Mouse (Mus musculus) heart, adult 2 months (tissue): ENCODE results near the gene Anxa4. TPM values are rescaled to one million over a fixed set of nuclear protein-coding genes. Genes with fewer than 3 reads are reported as not detected.

ENCODE experiments used
- DNase-seq, 2 experiments: peaks; one replicate each; pipeline ENCODE4 v3.0.0; 2021
- H3K27ac ChIP-seq: fragments of 200-600 bp; 2 replicates; pipeline ENCODE4 v1.8.1; 2022
- H3K27me3 ChIP-seq: fragments of 200-500 bp; 2 replicates; pipeline ENCODE4 v1.6.1; 2012; ENCODE audit warnings: mild to moderate bottlenecking, low read length, inconsistent platforms, mixed read lengths; ENCODE audit not compliant: control insufficient read depth, insufficient read depth
- H3K36me3 ChIP-seq: fragments of 200-500 bp; 2 replicates; pipeline ENCODE4 v1.6.1; 2012; ENCODE audit warnings: low read length, inconsistent platforms; ENCODE audit not compliant: control insufficient read depth, insufficient read depth
- H3K4me1 ChIP-seq: fragments of 200-500 bp; 2 replicates; pipeline ENCODE4 v1.6.1; 2011; ENCODE audit warnings: low read length; ENCODE audit not compliant: control insufficient read depth, insufficient read depth
- H3K4me3 ChIP-seq: fragments of 200-600 bp; 2 replicates; pipeline ENCODE4 v1.8.1; 2022
- H3K79me2 ChIP-seq: fragments of 200-500 bp; replicated peaks from 2 replicates; pipeline ENCODE4 v1.6.1; 2012; ENCODE audit warnings: mild to moderate bottlenecking, inconsistent platforms, low read length, moderate library complexity, mixed read lengths; ENCODE audit not compliant: control insufficient read depth, insufficient read depth
- H3K9ac ChIP-seq: fragments of 200-500 bp; 2 replicates; pipeline ENCODE4 v1.6.1; 2012; ENCODE audit warnings: low read depth, mild to moderate bottlenecking, control low read depth, inconsistent platforms, low read length, mixed read lengths
- CTCF ChIP-seq: fragments of 200-600 bp; IDR thresholded peaks from 2 replicates; pipeline ENCODE4 v1.8.1; 2022; ENCODE audit warnings: antibody characterized with exemption, mild to moderate bottlenecking, moderate library complexity
- EP300 ChIP-seq: fragments of 200-500 bp; IDR thresholded peaks from 2 replicates; pipeline ENCODE4 v1.6.1; 2011; ENCODE audit warnings: low read depth, low read length, control low read depth; ENCODE audit not compliant: insufficient read depth
- POLR2A ChIP-seq: fragments of 200-500 bp; IDR thresholded peaks from 2 replicates; pipeline ENCODE4 v1.6.1; 2011; ENCODE audit warnings: mild to moderate bottlenecking, low read depth, low read length, control low read depth; ENCODE audit not compliant: insufficient read depth
- WGBS: fragments of 180-500 bp; shearing (Covaris S2); methylation state at CpG from one replicate; pipeline ENCODE4 v1.1.7; 2018; 5-methylcytosine and 5-hydroxymethylcytosine counted together
- intact Hi-C: fragments of 180-260 bp; cut with DNase I; formaldehyde crosslinking; loops from one replicate; pipeline ENCODE4 v1.15.1; 2025
- polyA plus RNA-seq: library from polyadenylated mRNA; depleted of rRNA; stranded (reverse); fragments of >200 nt; gene quantifications from 2 replicates; pipeline ENCODE4 v1.2.3, GENCODE M21; 2012
- total RNA-seq, 2 experiments: library from RNA; stranded (reverse); gene quantifications; 2 replicates each; pipeline ENCODE4 v1.2.3; 2021

Gene Anxa4
- total and polyA plus RNA-seq, 3 experiments = 18.1 to 33.3 (median 33.1) TPM

DNA sequence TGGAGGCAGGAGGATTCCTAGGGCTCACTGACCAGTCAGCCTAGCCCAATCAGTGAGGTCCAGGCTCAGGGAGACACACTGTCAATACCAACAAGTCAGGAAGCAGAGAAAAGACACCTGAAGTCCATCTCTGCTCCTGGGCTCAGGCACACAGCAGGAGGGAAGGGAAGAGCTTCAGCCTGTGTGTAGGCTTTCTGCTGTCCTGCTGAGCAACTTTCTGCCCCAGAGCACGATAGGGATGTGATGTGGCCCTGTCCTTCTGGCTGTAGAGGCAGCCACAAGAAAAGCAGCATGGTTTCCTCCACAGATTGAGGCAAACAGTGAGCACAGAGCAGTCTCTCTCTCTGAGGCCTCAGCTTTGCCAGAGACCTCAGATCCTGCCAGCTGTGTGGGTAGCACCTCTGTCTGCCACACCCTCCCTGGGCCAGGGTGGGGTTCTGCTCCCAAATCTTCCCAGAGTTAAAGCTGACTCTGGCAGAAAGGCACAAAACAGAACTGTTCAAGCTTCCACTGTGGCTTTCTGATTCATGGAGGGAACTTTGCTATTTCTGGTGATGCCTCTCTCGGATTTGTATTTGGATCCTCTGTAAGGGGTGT, 11.9 kb downstream of the Anxa4 start:
- Histone ChIP-seq H3K27ac (no peak overlapping the region), H3K9ac (no peak overlapping the region), H3K27me3 (no peaks in the 10 kb centered on the region), H3K36me3 (no peaks in the 10 kb centered on the region), H3K4me3 (no peak overlapping the region), H3K4me1 (peaks cover 2% of the 10 kb centered on the region), H3K79me2 (no peaks in the 10 kb centered on the region)
- no peak for TF ChIP-seq EP300
- TF ChIP-seq POLR2A = no peak
- no peak for TF ChIP-seq CTCF
- WGBS = 45% methylated on average over 2 of the region's 2 CpGs
- no peak for DNase-seq
- intact Hi-C loops = no loop called here

DNA sequence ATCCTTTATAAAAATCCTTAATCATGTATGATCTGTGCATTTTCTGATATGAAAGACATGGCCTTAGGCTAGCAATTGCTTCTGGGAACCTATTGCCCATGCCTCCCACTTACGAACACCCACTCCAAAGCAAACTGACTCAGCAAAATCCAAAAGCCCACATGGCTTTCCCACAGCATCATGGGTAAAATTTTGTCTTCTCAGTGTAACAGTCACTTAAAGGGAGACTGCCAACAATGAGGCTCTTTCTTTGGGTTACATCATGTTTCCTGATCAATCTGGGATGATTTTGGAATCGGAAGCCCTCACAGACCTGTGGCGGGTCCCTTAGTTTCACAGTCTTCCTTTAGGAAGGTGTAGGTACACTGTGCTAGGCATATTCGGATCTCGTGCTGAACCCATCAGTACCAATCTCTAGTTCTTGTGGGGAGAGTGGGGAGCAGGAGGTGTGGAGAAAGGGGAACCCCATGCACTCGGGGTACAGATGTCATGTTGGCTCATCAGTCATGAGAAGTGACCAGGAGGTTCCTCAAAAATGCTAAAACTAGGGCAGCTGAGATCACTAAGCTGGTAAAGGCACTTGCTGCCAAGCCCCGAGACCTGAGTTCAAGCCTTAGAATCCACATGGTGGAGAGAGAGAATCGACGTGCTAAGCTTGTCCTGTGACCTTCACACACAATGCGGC, 14.3 kb downstream of the Anxa4 start:
- H3K4me1 ChIP-seq = peaks cover 4% of the 10 kb centered on the region
- WGBS = 89% methylated on average over 10 of the region's 10 CpGs
- intact Hi-C loops = no loop called here
- no peak overlapping the region for H3K27ac ChIP-seq
- H3K4me3 ChIP-seq = no peak overlapping the region
- no peak overlapping the region for H3K9ac ChIP-seq
- no peak for TF ChIP-seq CTCF
- DNase-seq = no peak
- H3K36me3 ChIP-seq = no peaks in the 10 kb centered on the region
- H3K27me3 ChIP-seq = no peaks in the 10 kb centered on the region
- H3K79me2 ChIP-seq = no peaks in the 10 kb centered on the region

DNA sequence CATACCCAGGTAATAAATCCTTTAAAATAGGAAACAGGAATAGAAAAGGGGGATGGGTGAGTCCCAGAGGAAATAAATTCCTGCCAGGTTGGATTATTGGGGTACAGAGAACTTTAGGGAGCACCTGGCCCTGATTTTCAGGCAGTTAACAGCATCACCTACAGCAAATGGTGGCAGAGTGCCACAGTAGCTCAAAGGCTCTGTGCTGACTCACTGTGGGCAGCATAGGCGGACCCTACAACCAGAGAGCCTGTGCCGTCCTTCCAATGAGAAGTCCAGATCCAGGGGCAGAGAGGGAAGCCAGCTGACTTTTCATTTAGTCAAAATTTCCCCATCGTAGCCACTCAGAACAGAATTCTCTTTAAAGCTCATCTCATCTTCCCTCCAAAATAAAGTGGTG, 16.2 kb downstream of the Anxa4 start:
- no peaks in the 10 kb centered on the region for H3K27me3 ChIP-seq
- H3K36me3 ChIP-seq = no peaks in the 10 kb centered on the region
- no peak overlapping the region for H3K4me3 ChIP-seq
- H3K9ac ChIP-seq = no peak overlapping the region
- H3K27ac ChIP-seq = peak overlapping the region; percentile 72
- H3K4me1 ChIP-seq = peaks cover 8% of the 10 kb centered on the region
- 83% methylated on average over 3 of the region's 3 CpGs for WGBS
- DNase-seq = no peak
- intact Hi-C loops = no loop called here
- TF ChIP-seq CTCF (no peak), POLR2A (no peak), EP300 (no peak)
- no peaks in the 10 kb centered on the region for H3K79me2 ChIP-seq

DNA sequence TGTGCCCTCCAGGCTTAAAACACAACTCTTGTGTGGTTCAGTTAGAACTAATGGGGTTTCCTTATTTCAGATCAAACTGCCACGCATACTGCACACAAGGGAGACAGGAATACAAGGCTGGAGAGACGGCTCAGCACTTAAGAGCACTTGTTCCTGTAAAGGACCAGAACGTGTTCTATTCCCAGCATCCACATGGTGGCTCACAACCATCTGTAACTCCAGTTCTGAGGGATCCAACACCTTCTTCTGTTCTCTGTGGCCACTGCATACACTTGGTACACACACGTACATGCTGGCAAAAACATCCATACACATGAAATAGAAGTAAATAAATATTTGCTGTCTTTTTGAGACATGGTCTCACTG, 16.7 kb downstream of the Anxa4 start:
- WGBS = 49% methylated on average over 4 of the region's 4 CpGs
- Histone ChIP-seq H3K4me3 (peak overlapping the region; percentile 5; the same call in 1 of the 2 replicates), H3K4me1 (peaks cover 8% of the 10 kb centered on the region), H3K36me3 (no peaks in the 10 kb centered on the region), H3K27ac (peak overlapping the region; percentile 72), H3K27me3 (no peaks in the 10 kb centered on the region), H3K9ac (no peak overlapping the region), H3K79me2 (no peaks in the 10 kb centered on the region)
- DNase-seq = no peak
- TF ChIP-seq CTCF (no peak), EP300 (no peak), POLR2A (no peak)
- intact Hi-C loops = no loop called here

DNA sequence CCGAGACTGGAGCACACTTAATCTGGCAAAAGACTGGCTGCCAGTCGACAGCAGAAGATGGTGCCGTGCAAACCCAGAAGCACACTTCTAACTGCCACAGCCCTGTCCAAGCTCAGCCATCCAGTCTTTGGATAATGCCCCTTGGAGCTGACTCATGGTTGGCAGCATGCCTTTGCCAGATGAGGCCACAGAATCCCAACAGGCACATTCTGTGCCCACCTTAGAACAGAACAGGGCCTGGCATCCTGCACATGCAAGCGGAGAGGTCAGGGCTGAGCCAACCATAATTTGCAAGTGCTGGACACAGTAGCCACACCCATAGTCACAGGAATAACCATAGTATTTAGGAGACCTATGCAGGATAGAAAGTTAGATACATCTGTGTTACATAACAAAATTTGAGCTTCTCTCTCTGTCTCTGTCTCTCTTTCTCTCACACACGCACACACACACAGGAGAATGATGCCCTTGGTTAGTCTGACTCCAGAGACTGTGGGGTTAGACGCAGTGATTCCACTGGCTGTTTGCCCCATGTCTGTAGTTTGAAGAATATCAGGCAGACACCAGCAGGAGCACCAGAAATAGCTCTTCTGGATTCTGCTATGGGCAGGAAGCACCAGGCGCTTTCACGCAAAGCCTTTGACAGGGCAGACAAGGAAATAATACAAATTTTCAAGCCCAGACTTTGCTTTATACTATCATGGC, 17.2 kb downstream of the Anxa4 start:
- Histone ChIP-seq H3K4me1 (peaks cover 8% of the 10 kb centered on the region), H3K27me3 (no peaks in the 10 kb centered on the region), H3K27ac (peak overlapping the region; percentile 72), H3K36me3 (no peaks in the 10 kb centered on the region), H3K9ac (no peak overlapping the region), H3K4me3 (peak overlapping the region; percentile 5; the same call in 1 of the 2 replicates), H3K79me2 (no peaks in the 10 kb centered on the region)
- peak; percentile 67 to 77 for DNase-seq
- TF ChIP-seq POLR2A = no peak
- no peak for TF ChIP-seq CTCF
- peak; percentile 91 for TF ChIP-seq EP300
- WGBS = 55% methylated on average over 8 of the region's 8 CpGs
- intact Hi-C loops = no loop called here

DNA sequence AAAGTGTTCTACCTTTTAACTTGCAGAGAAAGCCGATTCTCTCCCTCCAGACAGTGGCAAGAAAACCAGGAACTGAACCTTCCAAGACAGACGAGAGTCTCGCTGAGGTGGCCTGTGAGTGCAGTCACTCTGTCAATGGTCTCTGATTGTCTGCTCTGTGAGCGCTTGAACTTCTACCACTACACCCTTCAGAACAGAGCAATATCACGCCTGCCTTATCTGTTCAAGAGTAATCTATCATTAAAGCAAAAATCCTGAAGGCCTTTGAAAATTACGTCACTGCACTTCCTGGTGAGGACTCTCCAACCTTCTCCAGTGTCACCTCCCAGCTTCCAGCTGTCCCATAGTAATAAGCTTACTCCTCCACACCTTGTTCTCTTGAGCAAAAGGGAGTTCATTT, 18.4 kb downstream of the Anxa4 start:
- no peak overlapping the region for H3K4me3 ChIP-seq
- TF ChIP-seq EP300 (no peak), CTCF (no peak), POLR2A (no peak)
- H3K27ac ChIP-seq = no peak overlapping the region
- peaks cover 10% of the 10 kb centered on the region for H3K4me1 ChIP-seq
- DNase-seq = no peak
- intact Hi-C loops = no loop called here
- no peaks in the 10 kb centered on the region for H3K27me3 ChIP-seq
- H3K79me2 ChIP-seq = no peaks in the 10 kb centered on the region
- WGBS = 85% methylated on average over 6 of the region's 6 CpGs
- no peak overlapping the region for H3K9ac ChIP-seq
- H3K36me3 ChIP-seq = no peaks in the 10 kb centered on the region
